Mouse (Mus musculus): Measurements from ENCODE around the gene Sort1. TPM values are rescaled to one million over a fixed set of nuclear protein-coding genes. Genes with fewer than 3 reads are reported as not detected.

The Sort1 gene
- total RNA-seq, 2 experiments from 2014 or later, result 41.8 to 46.3 TPM

DNA sequence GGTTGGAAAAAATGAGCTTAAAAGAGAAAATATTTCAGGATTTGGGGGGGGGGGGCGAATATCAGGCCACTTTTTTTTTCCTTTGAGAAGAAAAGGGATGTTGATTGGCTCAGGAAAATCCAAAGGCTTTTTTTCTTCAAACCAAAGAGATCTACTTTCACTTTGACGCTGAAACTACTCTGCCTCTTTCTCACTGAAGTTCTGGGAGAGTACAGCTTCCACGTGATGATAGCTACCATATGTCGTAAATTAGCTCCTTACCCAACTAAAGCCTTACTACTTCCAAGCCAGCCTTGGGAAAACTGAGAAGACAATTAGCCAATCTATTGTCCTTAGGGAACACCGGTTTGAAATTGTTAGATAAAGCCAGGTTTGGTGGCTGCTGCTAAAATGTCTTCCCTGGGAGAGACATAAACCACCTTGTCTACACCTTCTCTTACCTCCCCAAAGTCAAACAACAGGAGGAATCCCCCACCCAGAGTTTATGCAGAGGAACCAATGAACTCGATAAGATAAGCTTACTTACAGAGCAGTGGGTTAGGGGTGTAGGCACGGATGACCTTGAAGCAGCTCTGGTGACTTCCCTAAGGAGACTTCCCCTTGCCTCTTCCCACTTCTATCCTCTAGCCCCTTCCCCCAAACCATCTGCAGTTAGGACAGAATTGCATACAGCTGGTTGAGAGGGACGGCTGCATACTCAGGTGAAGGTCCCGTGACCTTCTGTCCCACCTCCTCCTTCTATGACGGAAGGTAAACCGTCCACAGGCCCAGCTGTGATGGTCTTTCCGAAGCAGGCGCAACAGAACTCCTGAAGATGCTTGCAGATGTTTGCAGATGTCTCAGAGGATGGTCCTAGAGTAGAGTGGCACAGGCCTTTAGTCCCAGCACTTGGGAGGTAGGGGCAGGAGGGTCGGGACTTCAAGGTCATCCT is 98.3 kb downstream of the Sort1 start:
- no peak for DNase-seq (ENCODE audit: low spot score)

DNA sequence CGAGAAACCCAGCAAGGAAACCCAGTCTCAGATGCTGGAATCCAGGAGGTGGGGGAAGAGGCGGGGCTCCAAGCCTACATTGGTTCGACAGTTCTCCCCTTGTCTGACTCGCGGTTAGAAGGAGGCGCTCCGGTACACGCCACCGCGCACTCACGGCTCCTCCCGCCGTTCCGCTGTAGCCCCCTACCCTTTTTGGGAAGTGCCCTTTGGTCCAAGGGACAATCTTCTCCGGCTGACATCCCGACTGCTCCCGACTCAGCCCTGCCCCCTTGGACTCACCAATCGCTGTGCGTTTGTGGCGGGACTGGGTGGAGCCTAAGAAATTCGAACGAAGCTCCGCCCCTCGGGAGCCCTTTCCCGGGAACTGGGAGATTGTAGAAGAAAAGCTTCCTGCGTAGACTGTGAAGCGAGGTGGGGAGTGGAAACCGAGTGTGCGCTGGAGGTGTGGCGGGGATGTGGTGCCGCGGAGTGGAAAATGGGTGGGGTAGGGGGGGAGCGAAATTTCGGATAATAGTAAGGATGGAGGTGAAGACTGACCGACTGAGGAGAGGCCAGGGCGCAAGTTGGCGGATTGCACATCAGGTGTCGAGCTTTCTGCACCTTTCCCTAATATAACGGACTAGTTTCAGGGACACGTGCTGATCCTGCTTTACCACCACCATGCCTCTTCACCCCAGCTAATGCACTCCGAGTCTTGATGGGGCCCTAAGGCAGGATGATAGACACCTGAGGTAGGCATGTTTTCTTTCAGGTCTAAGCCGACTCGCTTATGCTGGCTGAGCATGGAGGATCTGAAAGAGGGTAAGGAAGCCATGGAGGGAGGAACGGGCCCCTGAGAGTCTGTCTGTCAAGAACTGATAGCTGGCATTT is 99.8 kb downstream of the Sort1 start, which contains the start of gene Psrc1:
Gene Psrc1 (plus strand): TSS at position 355 of the 870 bp plus-strand sequence.
- peak; percentile 91 for DNase-seq (ENCODE audit: low spot score)

DNA sequence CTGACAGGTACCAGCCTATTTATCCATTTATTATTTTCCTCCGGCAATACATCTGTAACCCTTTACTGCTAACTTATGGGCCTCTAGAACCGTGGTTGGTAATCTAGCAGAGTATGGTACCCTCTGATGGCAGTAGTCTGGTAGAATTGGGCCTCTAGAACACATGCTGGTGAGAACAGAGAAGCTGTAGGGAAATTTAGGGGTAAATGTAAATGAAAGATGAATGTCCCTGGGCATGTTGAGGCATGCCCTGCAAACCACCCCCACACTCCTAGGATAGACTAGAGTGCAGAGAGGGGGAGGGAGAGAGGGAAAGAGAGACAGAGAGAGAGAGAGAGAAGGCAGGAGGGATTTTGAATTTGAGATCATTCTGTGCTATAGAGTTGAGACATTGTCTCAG is 100.5 kb downstream of the Sort1 start:
- DNase-seq (ENCODE audit: low spot score), result no peak

DNA sequence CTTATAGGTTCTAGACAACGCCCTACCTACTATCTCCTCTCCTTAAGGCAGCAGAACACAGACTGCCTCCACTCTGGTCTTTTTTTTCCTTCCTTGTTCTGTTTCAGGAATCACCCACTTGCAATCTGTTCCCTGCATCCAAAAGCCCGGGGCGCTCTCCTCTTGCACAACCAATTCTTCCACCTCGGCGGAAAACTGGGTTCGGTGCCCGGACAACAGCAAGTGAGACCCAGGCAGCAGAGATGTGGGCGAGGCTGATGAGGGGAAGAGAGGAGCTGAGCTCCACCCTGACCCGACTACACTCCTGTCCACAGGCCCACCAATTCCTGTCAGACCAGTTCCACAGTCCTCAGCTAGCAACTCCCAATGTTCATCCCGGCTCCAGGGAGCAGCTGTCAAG is 102.3 kb downstream of the Sort1 start:
- DNase-seq (ENCODE audit: low spot score), result no peak

DNA sequence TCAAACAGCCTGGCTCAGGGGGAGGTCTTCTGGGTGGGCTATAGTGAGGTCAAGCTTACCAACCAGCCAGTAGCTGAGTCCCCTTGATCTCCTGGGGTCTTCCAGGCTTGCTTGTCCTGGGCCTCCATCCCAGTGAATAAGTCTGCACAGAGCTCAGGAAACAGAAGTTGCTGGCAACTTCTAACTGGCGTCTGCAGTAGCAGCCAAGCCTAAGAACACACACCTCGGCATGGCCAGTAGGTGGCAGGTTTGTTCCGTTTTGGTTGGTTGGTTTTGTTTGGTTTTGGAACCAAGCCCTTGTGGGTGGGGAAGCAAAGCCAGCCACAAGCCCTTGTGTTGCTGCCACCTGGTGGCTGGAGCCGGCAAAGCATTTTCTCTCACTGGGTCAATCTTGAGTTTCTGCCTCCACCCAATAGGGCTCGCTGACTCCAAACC is 105.2 kb downstream of the Sort1 start:
- DNase-seq (ENCODE audit: low spot score), result peak; percentile 97

DNA sequence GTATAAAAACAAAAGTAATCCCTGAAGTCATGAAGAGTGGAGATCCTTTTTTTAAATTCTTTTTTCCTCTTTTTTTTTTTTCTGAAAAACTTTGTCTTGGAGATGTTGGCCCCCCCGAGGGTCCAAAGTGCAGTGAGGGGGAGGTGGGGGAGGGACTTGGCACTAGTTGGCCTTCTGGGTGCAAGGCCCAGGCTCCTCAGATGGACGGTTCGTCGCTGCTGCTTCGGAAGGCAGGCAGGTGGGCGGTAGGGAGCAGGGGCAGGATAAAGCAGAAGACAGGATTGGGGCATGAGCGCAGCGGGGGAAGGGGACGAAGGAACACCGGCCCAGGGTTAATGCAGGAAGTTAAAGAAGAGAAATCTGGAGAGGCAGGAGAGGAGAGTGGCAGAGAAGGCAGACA is 108.4 kb downstream of the Sort1 start:
- DNase-seq (ENCODE audit: low spot score), result no peak

DNA sequence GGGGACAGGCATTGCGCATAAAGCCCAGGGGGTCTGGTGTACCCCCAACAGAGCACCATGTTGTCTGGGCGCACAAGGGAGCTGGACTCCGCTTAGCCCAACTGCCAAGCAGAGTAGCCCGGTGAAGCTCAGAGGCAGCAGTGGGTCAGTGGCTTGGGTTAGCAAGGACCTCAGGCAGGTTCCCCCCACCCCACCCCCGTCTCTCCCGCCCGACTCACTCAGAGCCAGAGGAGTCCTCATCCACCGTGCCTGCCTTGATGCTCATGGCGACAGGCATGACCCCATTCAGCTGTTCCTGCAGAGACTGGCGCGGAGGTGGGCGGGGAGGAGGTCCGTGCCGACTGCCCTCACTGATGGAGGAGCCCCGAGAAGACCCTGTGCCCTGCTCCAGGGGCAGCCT is 108.9 kb downstream of the Sort1 start:
- no peak for DNase-seq (ENCODE audit: low spot score)

DNA sequence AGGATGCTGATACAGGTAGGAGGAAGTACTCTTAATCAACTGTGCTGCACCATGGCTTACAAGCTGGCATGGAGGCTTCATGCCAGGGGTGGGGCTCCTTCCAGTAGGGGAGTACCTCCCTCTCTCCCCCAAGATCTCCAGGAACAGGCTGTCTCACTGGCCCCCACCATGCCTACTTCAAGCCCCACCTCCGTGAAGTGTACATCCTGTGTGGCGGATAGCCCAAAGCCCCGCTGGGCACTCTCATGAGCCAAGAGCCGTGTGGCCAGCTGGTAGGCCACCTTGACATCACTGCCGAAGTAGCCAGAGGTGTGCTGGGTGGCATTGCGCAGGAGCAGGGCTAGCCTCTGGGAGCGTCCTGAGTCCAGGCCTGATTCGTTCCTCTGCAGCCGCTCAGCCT is 114.4 kb downstream of the Sort1 start:
- no peak for DNase-seq (ENCODE audit: low spot score)

DNA sequence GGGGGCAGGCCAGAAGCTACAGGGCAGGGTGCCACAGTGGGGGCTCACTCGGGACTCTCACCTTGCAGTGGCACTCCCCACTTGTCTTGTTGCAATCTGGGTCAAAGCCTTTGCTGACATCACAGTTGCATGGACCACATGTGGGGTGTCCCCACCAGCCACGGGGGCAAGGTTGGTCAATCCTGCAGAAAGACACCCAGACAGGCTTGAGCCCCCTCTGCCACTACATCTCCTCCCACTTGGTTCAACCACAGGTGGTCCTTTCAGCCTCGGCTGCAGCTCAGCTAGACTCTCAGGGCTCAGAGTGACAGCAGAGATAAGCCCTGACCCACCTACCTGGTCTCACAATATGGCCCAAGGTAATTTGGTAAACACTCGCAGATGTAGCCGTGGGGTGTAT is 116.6 kb downstream of the Sort1 start:
- no peak for DNase-seq (ENCODE audit: low spot score)

DNA sequence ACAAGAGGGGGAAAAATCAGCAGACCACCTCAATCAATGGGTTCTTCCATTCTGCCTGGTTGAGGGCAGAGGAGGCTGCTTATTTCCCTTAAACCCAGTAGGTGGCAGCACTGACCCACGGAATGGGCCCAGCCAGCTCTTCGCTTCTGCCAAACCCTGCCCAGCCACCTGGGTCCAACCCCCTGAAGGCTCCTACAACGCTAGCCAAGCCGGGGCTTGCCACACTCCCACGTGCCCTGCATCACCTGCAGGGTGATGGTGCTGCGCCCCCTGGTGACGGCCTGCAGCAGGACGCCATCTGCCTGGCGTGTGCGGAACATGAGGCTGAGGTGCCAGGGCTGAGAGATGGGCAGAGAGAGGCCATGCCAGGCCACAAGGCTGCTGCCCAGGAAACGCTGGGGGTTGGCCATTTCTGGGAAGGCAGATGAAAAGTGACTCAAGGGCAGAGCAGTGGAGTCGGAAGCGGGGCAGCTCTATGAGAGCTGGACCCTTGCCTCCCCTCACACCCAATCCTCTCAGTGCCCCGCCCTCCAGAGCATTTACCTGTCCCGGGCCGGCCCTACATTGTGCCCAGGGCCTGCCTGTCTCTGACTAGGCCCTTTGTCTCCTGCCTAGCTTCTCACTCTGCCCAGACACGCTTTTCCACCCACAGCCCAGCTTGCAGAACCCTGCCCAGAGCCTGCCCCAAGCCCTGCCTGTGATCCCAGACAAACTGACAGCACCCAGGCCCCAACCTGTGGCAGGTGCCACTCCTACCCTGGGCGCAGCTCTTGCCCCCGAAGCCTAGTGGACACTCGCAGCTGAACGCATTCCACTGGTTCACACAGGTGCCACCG is 118.0 kb downstream of the Sort1 start:
- DNase-seq (ENCODE audit: low spot score), result peak; percentile 90

DNA sequence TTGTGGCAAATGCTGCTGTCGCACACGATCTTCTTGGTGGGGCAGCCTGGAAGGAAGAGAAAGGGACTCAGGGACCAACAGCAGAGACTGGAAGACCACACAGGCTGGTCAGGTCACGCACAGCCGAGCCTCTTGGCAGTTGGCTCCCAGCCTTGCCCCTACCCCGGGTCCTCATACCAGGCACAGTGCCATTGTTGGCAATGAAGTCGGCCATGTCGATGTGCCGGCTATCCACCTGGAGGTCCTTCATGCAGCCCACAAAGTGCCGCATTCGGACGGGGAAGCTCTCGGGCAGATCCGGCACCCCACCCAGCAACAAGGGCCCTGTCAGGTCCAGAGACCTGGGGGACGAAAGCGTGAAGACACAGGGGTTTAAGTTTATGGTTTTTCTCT is 118.6 kb downstream of the Sort1 start:
- no peak for DNase-seq (ENCODE audit: low spot score)

DNA sequence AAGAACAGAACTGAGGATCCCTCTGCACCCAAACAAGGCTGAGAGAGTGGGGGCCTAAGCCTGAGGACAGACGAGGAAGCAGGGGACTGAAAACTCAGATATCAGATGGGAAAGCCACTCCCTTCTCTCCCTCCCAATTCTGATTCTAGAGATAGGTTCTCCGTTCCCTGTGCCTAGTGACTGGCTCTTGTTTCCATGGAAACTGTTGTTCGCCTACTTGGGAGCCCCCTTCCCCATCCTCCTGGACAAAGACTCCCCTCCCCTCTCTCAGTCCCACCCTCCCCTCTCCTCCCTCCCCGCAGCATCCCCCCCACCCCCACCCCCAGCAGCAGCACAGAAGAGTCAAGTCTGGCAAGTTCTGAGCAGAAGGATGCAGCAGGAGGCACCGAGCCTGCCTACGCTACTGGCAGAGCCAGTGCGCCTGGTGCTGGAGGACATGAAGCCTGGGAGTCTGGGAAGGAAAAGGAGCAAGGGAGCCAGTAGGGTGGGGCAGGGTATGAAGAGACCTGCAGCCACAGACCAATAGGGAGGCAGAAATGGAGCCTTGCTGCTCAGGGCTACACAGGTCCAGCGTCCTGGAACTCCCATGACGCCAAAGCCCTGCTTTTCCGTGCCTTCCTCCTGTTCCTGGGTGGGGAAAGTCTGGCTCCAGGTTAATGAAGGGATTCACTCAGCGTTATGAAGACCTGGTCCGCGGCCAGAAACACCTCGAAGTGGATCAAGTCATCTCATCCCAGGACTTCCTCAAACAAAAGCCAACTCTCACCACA is 121.8 kb downstream of the Sort1 start:
- no peak for DNase-seq (ENCODE audit: low spot score)

DNA sequence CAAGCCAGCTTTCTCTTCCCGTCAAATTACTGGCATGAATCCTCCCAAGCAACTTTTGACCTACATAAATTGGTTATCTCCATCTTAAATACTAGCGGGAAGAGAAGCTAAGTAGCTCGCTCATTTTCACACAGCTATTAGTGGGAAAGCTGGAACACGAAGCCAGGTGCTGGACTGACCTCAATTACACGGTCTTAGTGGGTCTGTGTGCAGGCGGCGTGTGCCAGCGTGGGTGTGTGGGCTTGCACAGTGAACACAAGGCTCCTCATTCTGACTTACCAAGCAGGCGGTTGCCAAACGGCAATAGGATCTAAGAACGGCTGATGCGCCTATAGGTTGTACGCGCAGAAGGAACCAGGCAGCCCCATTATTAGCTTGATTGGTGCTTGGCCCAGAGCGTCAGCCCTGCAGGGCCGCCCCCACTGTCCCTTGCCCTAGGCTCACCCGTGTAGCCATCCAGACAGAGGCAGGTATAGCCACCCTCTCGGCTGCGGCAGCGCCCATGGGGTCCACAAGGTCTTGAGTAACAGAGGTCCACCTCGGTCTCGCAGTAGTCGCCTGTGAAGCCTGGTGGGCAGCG is 122.5 kb downstream of the Sort1 start:
- no peak for DNase-seq (ENCODE audit: low spot score)

DNA sequence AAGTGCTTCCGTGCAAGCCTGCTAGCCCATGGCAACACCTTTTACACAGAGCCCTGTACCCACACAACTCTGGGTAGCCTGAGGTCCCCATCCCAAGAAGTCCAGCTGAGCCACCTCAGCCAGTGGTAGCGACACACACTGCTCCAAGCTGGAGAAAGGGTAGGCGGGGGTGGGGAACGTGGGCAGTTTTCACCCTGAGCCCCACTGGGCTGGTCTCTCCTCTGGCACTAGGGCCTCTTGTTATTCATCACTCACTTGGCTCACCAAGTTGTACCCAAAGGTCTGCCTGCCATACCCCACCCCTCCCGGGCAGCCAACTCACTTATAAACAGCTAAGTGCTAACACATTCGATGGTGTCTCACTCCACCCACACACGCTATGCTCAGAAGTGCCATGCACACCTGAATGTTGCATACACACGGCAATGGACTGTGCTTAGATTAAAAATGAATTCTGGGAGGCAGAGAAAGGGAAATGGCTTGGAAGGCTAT is 124.7 kb downstream of the Sort1 start:
- DNase-seq (ENCODE audit: low spot score), result no peak

DNA sequence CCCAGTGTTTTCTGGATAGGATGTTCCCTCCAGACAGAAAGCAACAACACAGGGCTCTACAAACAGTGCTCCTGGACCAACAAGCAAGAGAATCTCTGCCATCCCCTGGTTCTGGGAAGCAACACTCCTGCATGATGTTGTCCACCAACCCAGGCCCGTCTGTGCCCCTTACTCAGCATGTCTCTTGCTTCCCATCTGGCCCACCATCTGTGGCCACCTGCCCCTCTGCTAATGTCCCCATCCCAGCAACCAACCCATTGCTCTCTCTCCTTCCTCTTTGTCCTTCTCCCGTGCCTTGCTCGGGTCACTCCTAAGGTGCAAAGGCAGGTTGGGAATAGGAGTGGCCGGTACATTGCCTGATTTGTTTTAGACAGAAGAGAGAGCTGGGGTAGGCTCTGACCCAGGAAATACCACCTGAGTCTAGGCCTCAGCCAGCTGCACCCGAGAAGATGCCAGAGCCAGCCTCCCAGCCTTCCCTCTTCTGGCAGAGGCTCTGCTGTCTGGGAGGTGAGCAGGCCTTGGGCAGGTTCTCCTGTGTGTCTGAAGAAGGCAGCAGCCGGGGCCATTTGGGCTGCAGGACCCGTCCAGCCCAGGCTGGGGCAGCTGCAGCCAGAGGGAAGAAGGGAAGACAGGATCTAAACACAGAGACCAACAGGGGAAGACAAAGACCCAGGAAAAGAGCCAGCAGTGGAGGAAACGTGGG is 125.9 kb downstream of the Sort1 start:
- no peak for DNase-seq (ENCODE audit: low spot score)

DNA sequence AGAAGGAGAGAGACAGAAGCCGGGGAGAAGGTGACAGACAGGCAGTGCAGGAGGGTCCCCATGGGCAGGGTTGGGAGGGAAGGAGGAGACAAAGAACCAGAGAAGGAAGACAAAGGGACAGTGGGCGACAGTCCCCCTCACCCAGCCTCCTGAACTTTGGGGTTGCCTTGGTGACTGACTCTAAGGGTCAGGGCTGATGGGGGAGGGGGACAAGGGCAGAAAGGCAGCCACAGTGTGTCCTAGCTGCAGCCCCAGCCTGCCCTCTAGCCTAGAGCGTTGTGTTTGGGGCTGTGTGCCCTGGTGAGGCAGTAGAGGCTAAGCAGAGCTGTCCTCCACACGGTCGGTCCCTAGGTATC is 126.5 kb downstream of the Sort1 start:
- DNase-seq (ENCODE audit: low spot score), result no peak
